Mouse (Mus musculus) spleen, adult 2 months (tissue): ENCODE data around the gene Glis3.

Experiments used
- CTCF ChIP-seq: fragments of 200-500 bp; IDR thresholded peaks from 2 replicates; pipeline ENCODE4 v1.5.1; 2011; ENCODE audit warnings: mild to moderate bottlenecking, inconsistent platforms; ENCODE audit not compliant: insufficient read depth, insufficient read length, insufficient replicate concordance; ENCODE audit errors: extremely low read depth
- POLR2A ChIP-seq: fragments of 200-500 bp; IDR thresholded peaks from 2 replicates; pipeline ENCODE4 v1.6.1; 2011; ENCODE audit warnings: low read depth, low read length, inconsistent platforms

DNA sequence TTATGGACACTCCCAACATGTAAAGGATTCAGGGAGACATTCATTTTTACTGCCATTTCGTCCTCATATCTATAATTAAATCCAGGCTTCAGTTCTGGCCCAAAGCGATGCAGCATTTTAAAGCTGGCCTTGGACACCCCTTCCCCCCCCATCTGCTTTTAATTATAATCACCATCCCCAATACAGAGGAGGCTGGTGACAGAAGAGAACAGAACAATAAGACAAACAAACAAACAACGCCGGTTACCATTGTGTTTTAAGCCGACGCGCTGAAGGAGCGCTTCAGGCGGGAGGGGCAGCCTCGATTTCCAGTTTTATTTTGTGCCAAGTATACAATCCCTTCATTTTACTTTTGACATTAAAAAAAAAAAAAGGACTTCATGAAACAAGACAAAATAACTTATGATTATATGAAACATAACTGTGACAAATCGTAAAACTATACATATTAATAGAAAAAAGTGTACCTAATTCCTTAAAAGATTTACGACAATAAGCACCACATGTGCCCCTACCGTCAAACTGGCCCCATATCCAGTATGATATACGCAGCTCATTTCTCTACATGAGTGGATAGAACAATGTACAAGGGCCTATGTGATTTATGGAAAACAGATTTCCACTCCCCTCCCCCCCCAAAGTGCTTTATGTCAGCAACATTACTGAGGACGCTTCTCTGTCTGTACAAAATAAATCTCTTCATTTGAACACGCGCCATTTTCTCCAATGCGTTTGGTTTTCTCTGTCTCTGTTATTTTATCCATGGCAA, 420.8 kb downstream of the Glis3 start:
- no peak for TF ChIP-seq CTCF
- TF ChIP-seq POLR2A, result no peak
